Mouse (Mus musculus): ENCODE data around the gene Zfp217. TPM values are rescaled to one million over a fixed set of nuclear protein-coding genes. Genes with fewer than 3 reads are reported as not detected.
A peak's percentile ranks its signal among the peaks of the same experiment; 100 is the strongest.

Gene Zfp217
- polyA plus RNA-seq, 1 experiment from 2014 or later = 1.3 TPM

DNA sequence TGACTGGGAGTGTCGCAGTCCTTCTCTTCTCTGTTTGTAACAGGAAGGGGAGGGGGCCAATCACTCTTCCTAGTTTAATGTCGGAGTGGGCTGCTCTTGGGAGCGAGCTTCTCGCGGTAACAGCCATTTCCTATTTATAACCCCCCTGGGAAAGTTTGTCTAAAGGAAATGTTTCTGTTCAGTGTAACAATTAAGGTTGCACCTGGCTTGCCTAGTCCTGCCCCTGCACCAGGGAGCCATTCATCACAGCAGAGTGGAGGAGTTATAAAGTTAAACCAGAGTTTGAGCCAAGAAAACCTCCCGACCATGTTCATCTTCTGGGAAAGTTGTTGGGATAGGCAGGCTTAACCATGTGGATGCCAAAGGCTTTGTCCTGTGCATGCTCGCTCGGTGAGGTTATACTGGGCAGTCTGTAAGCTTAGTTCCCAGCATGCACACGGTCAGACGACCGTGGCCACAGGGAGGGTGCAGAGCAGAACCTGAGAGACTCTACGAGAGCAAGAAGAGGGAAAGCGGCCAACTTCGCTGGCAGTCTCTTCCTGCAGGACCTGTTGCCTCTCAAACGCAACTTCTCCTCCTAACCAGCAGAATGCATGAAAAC lies 77.2 kb downstream of the Zfp217 start:
- Histone ChIP-seq H3K4me3 (no peak overlapping the region), H3K4me2 (peak overlapping the region; percentile 41), H3K9ac (0 out of 2 replicates have a peak overlapping the region, but pooled peaks have one; percentile 5), H3K9me3 (no peaks in the 10 kb centered on the region), H3K27me3 (no peaks in the 10 kb centered on the region), H3K36me3 (no peaks in the 10 kb centered on the region), H3K27ac (replicated peaks) (0 out of 2 replicates have a peak overlapping the region, but pooled peaks have one; percentile 14), H3K4me1 (replicated peaks) (peaks cover 26% of the 10 kb centered on the region)
- 13% methylated on average over 15 of the region's 15 CpGs for WGBS
- ATAC-seq (ENCODE audit: low read depth) = peak; percentile 80

DNA sequence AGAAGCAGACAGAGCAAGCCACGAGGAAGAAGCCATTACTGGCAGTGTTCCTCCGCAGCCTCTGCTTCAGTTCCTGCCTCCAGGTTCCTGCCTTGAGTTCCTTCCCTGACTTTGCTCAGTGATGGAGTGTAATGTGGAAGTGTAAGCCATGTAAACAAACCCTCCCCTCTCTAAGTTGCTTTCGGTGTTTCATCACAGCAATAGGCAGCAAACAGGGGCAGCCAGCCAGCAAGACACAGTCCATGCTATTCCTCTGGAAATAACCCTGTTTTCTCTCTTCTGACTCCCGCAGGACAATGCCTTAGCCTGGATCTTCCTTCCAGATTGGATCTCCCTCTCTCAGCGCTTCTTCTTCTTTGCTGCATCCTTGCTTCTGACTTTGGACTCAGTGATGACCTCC lies 77.9 kb downstream of the Zfp217 start:
- 76% methylated on average over 5 of the region's 5 CpGs for WGBS

DNA sequence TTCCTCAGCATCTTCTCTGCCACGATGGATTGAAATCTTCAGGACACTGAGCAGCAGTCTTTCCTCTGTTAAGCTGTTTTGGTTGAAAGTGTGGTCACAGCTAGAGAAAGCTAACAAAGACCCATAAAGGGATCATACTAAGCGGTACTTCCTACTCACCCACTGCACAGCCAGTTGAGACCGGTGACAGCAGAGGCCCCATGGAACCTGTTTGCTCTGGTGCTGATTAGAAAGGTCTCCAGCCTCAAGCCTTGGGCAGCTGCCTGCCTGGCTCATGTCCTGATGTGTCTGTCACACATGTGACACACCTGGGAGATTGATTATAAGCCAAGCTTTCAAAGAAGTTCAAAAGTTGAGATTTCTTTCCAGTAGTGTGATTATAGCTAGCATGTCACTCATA lies 85.5 kb downstream of the Zfp217 start:
- H3K9ac ChIP-seq = no peak overlapping the region
- 87% methylated on average over 3 of the region's 3 CpGs for WGBS
- H3K27ac ChIP-seq (replicated peaks) = no peak overlapping the region
- H3K4me3 ChIP-seq = no peak overlapping the region
- no peaks in the 10 kb centered on the region for H3K36me3 ChIP-seq
- no peaks in the 10 kb centered on the region for H3K27me3 ChIP-seq
- no peaks in the 10 kb centered on the region for H3K4me1 ChIP-seq (replicated peaks)
- no peak for ATAC-seq (ENCODE audit: low read depth)
- no peaks in the 10 kb centered on the region for H3K9me3 ChIP-seq
- no peak overlapping the region for H3K4me2 ChIP-seq

More for the DNA sequence above, 77.9 kb downstream of the Zfp217 start:
- no peaks in the 10 kb centered on the region for H3K36me3 ChIP-seq
- no peak overlapping the region for H3K27ac ChIP-seq (replicated peaks)
- H3K9ac ChIP-seq = no peak overlapping the region
- H3K4me1 ChIP-seq (replicated peaks) = peaks cover 26% of the 10 kb centered on the region
- H3K27me3 ChIP-seq = no peaks in the 10 kb centered on the region
- H3K4me3 ChIP-seq = no peak overlapping the region
- no peak for ATAC-seq (ENCODE audit: low read depth)
- H3K4me2 ChIP-seq = no peak overlapping the region
- no peaks in the 10 kb centered on the region for H3K9me3 ChIP-seq

DNA sequence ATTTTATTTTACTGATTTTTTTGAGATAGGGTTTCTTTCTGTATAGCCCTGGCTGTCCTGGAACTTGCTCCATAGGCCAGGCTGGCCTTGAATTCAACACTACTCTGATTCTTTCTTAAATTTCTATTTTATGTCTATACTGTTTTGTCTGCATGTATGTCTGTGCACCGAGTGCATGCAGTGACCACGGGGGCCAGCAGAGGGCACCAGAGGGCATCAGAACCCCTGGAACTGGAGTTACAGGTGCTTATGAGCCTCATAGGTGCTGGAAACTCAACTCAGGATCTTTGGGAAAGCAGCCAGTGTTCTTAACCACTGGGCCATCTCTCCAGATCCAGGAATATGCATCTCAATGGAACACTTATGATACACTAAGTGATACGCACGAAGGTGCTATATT lies 87.8 kb downstream of the Zfp217 start:
- no peaks in the 10 kb centered on the region for H3K27me3 ChIP-seq
- H3K9ac ChIP-seq = no peak overlapping the region
- no peak overlapping the region for H3K27ac ChIP-seq (replicated peaks)
- no peak for ATAC-seq (ENCODE audit: low read depth)
- no peak overlapping the region for H3K4me3 ChIP-seq
- WGBS = 67% methylated on average over 4 of the region's 4 CpGs
- no peak overlapping the region for H3K4me2 ChIP-seq
- no peaks in the 10 kb centered on the region for H3K4me1 ChIP-seq (replicated peaks)
- H3K36me3 ChIP-seq = no peaks in the 10 kb centered on the region
- H3K9me3 ChIP-seq = no peaks in the 10 kb centered on the region

DNA sequence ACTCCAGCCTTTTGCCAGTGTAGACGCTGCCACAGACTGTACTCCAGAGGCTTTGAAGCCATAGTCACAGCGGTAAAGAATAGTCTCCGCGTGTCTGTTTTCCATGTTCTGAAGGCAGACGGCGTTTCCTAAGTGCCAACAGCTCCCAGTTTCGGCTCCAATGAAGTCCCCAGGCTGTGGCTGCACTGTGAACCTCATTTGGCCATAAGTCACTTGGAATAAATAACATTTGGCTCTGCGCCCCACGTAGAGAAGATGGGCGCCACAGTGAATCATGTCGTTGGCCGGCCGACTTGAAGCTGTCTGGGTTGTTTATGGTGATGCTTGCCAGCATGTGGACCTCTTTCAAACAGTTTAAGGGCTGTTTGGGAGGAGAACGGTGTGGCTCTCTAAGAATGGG lies 89.1 kb downstream of the Zfp217 start:
- Histone ChIP-seq H3K4me3 (no peak overlapping the region), H3K27me3 (no peaks in the 10 kb centered on the region), H3K36me3 (no peaks in the 10 kb centered on the region), H3K4me1 (replicated peaks) (no peaks in the 10 kb centered on the region), H3K9me3 (no peaks in the 10 kb centered on the region), H3K9ac (no peak overlapping the region), H3K27ac (replicated peaks) (no peak overlapping the region), H3K4me2 (no peak overlapping the region)
- WGBS = 60% methylated on average over 14 of the region's 14 CpGs
- no peak for ATAC-seq (ENCODE audit: low read depth)

Measured in neural tube, embryonic 13.5 days (tissue).